Mouse (Mus musculus): Measurements from ENCODE around the gene Cdc16. TPM values are rescaled to one million over a fixed set of nuclear protein-coding genes. Genes with fewer than 3 reads are reported as not detected.

Gene Cdc16
- total RNA-seq (2023; ENCODE audit: inconsistent age): 40.1 to 48.9 TPM (median 44.5 TPM) in 4 replicates

GRCm38 (mm10) chr8:13756982-13757804 is at the start of gene Cdc16:
Gene Cdc16, plus strand, starts transcription at chr8:13757676.

GRCm38 (mm10) chr8:13785250-13785763 is 27.8 kb downstream of the Cdc16 start, which contains the start of gene Upf3a:
Gene Upf3a, plus strand, starts transcription at chr8:13785615.

Other genes with a start within 250 kb of the Cdc16 start
- gene 1700029H14Rik, start 195.2 kb upstream of the Cdc16 start, total RNA-seq (2023; ENCODE audit: inconsistent age): 5.5 to 9.2 TPM (median 7.3 TPM) in 4 replicates
- 305 to 356 TPM (median 325 TPM) in 4 replicates for gene Rasa3, start 80.1 kb upstream of the Cdc16 start, total RNA-seq (2023; ENCODE audit: inconsistent age)
- gene Cfap97d2, start 51.8 kb upstream of the Cdc16 start, total RNA-seq (2023; ENCODE audit: inconsistent age): not detected in 4 replicates
- gene Upf3a, start 27.9 kb downstream of the Cdc16 start, total RNA-seq (2023; ENCODE audit: inconsistent age): 28.6 to 30.3 TPM (median 30.3 TPM) in 4 replicates
- not detected in 4 replicates for gene AF366264, start 80.7 kb downstream of the Cdc16 start, total RNA-seq (2023; ENCODE audit: inconsistent age)
- 22.6 to 27.5 TPM (median 23.2 TPM) in 4 replicates for gene Champ1, start 112.0 kb downstream of the Cdc16 start, total RNA-seq (2023; ENCODE audit: inconsistent age)
- gene Coprs, start 132.6 kb downstream of the Cdc16 start, total RNA-seq (2023; ENCODE audit: inconsistent age): 0.81 to 2.8 TPM (median 1.8 TPM) in 4 replicates

Measured in B cell, adult (primary cell).